Mouse (Mus musculus): Measurements from ENCODE around the gene Celf2.

GRCm38 (mm10) chr2:6909921-6910320 lies 599.4 kb downstream of the Celf2 start:
- no peak for TF ChIP-seq ZC3H11A (IDR thresholded peaks at IDR 0.05; ENCODE audit: borderline replicate concordance, low read depth, low read length)
- no peak for TF ChIP-seq CHD2 (IDR thresholded peaks at IDR 0.05; ENCODE audit: low read depth, low read length)
- TF ChIP-seq ZNF384 (IDR thresholded peaks at IDR 0.05; ENCODE audit: low read depth, low read length), result no peak
- TF ChIP-seq MAFK (IDR thresholded peaks at IDR 0.05; ENCODE audit: insufficient read depth, low read depth, low read length), result no peak
- TF ChIP-seq HCFC1 (IDR thresholded peaks at IDR 0.05; ENCODE audit: borderline replicate concordance, insufficient read depth, low read length), result no peak

Measured in ES-E14 (cell line).